Mouse (Mus musculus): ENCODE measurements around the gene Gchfr.

Gene Gchfr

DNA sequence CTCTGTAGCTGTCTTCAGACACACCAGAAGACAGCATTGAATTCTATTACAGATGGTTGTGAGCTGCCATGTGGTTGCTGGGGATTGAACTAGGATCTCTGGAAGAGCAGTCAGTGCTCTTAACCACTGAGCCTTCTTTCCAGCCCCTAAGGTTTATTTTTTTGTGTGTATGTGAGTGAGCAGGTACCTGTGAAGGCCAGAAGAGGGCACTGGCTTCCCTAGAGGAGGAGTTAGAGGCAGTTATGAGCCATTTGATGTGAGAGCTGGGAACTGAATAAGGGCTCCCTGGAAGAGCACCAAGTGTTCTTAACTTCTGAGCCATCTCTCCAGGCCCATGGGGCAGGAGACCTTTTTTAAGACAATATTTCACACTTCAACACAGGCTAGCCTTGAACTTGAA, 2.2 kb upstream of the Gchfr start:
- POLR2A ChIA-PET, result interaction anchor here in 3 of 4 experiments (0.6 to 2.0 kb wide), 8 partner anchors 8 to 312 kb away, joined by 3 to 12 read pairs (median 4); partner anchors contain the start of genes Ino80 (in 1 of the 3) and Rmdn3 (in 1 of the 3)

GRCm38 (mm10) chr2:119167866-119168256, 288 bp downstream of the Gchfr start:
- ChIA-PET CTCF (interaction anchor here (0.6 to 3.2 kb wide), 6 partner anchors 21 to 67 kb away, joined by 3 to 12 read pairs (median 7); no protein-coding TSS in a partner anchor), POLR2A (interaction anchor here in 3 of 4 experiments (0.6 to 1.0 kb wide), 5 partner anchors 21 to 264 kb away, joined by 3 to 5 read pairs (median 4); partner anchors contain the start of genes Dnajc17 (in 1 of the 3) and Zfyve19 (in 1 of the 3))

More for the DNA sequence above, 2.2 kb upstream of the Gchfr start:
- CTCF ChIA-PET, result interaction anchor here in 2 of 4 experiments (0.6 to 3.2 kb wide), 6 partner anchors 8 to 283 kb away, joined by 3 to 10 read pairs (median 3); partner anchors contain the start of gene Rmdn3 (in 1 of the 2)

DNA sequence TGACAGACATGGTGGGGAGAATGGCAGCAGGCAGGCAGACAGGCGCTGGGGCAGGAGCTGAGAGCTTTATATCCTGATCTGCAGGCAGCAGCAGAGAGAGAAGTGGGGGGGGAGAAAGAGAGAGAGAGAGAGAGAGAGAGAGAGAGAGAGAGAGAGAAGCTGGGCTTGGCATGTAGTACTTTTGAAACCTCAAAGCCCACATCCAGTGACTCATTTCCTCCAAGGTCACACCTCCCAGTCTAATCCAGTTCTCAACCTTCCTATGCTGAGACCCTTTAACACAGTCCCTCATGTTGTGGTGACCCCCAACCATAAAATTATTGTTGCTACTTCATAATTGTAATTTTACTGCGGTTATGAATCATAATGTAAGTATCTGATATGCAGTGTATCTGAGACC, 2.7 kb downstream of the Gchfr start:
- POLR2A ChIA-PET, result no interaction called here
- CTCF ChIA-PET, result interaction anchor here in 1 of 4 experiments (1.0 kb wide), 1 partner anchor 119 kb away, joined by 3 read pairs; no protein-coding TSS in a partner anchor

DNA sequence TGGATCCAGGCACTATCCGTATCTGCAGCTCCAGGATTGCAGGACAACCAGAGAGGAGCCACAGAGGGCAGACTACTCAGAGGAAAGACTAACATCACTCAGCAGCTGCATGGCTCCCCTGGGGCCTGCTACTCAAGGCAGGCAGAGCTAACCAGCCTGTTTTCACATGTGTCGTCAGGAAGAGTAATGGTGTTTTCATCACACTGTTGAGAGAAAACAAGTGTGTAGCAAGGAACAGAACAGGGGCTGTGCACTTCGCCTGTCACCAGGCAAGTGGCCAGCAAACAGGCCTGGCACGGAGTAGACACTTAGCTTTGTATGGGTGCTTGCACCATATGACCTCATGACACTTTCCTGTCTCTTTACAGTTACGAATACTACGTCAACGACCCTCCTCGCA, 4.0 kb downstream of the Gchfr start:
- ChIA-PET POLR2A (interaction anchor here in 2 of 4 experiments (0.5 to 2.1 kb wide), 8 partner anchors 10 to 184 kb away, joined by 3 to 7 read pairs (median 3); no protein-coding TSS in a partner anchor), CTCF (interaction anchor here in 2 of 4 experiments (0.6 to 2.5 kb wide), 3 partner anchors 18 to 685 kb away, joined by 3 to 8 read pairs (median 3); no protein-coding TSS in a partner anchor)

DNA sequence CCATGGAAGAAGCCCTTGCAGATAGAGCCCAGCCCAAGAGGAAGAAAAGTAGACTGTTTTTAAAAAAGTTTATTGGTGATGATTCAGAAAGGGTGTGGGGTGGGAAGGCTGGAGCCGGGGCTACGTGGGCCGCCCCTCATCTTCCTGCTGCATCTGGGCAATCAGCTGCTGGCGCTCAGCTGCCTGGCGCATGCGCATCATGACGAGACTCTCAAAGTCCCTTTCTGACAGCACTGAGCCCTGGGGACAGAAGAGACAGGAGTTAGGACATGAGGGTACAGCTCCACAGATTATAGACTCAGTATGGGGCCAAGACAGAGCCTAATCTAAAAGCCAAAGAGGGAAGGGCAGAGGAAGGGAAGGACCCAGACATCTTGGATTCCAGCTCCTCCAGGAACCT, 4.9 kb downstream of the Gchfr start:
- POLR2A ChIA-PET, result interaction anchor here in 3 of 4 experiments (0.5 to 2.1 kb wide), 11 partner anchors 9 to 183 kb away, joined by 3 to 8 read pairs (median 4); no protein-coding TSS in a partner anchor
- CTCF ChIA-PET, result interaction anchor here in 3 of 4 experiments (0.5 to 2.5 kb wide), 4 partner anchors 11 to 686 kb away, joined by 3 to 8 read pairs (median 4); no protein-coding TSS in a partner anchor

- ChIA-PET POLR2A (interaction anchor here in 3 of 4 experiments (0.5 to 2.1 kb wide), 11 partner anchors 8 to 198 kb away, joined by 3 to 8 read pairs (median 4); no protein-coding TSS in a partner anchor), CTCF (interaction anchor here in 2 of 4 experiments (1.1 to 2.5 kb wide), 2 partner anchors 11 to 16 kb away, joined by 3 to 8 read pairs; no protein-coding TSS in a partner anchor)
These were observed 5.4 kb downstream of the Gchfr start for GRCm38 (mm10) chr2:119172862-119173576.

GRCm38 (mm10) chr2:119173991-119174651, 6.5 kb downstream of the Gchfr start, which contains the start of gene Gm14137:
Gene Gm14137 (plus strand): TSS chr2:119174509.
- POLR2A ChIA-PET, result interaction anchor here in 1 of 4 experiments (0.6 kb wide), 1 partner anchor 187 kb away, joined by 4 read pairs; no protein-coding TSS in a partner anchor

DNA sequence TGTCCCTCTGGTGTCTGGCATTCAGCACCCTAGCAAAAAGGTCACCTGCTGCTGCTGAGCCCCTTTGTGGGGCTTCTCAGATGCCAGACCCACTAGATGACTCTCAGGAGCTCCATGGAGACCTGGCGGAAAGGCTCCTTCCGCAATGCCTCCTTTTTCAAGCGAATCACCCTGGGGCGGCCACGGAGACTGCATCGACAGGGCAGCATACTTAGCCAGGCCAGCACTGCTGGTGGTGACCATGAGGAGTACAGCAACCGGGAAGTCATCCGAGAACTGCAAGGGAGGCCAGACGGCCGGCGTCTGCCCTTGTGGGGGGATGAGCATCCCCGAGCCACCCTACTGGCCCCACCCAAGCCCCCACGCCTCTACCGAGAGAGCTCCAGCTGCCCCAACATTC, 7.3 kb downstream of the Gchfr start:
- ChIA-PET CTCF (interaction anchor here in 1 of 4 experiments (0.6 to 1.7 kb wide), 2 partner anchors 15 to 70 kb away, joined by 3 to 5 read pairs; no protein-coding TSS in a partner anchor), POLR2A (interaction anchor here in 2 of 4 experiments (0.6 to 1.0 kb wide), 2 partner anchors 8 to 188 kb away, joined by 3 to 4 read pairs; no protein-coding TSS in a partner anchor)

More at GRCm38 (mm10) chr2:119173991-119174651, 6.5 kb downstream of the Gchfr start, which contains the start of gene Gm14137:
- CTCF ChIA-PET, result interaction anchor here in 1 of 4 experiments (1.7 kb wide), 1 partner anchor 16 kb away, joined by 5 read pairs; no protein-coding TSS in a partner anchor

- CTCF ChIA-PET, result interaction anchor here in 1 of 4 experiments (1.7 kb wide), 1 partner anchor 14 kb away, joined by 5 read pairs; no protein-coding TSS in a partner anchor
- POLR2A ChIA-PET, result interaction anchor here in 1 of 4 experiments (1.0 kb wide), 1 partner anchor 9 kb away, joined by 3 read pairs; no protein-coding TSS in a partner anchor
These were observed 8.0 kb downstream of the Gchfr start for GRCm38 (mm10) chr2:119175614-119176013.

GRCm38 (mm10) chr2:119176761-119177160, 9.2 kb downstream of the Gchfr start:
- POLR2A ChIA-PET, result interaction anchor here in 2 of 4 experiments (0.6 to 0.7 kb wide), 2 partner anchors 48 to 63 kb away, joined by 3 to 4 read pairs; no protein-coding TSS in a partner anchor

GRCm38 (mm10) chr2:119177384-119177939, 9.9 kb downstream of the Gchfr start:
- CTCF ChIA-PET, result interaction anchor here in 3 of 4 experiments (0.6 to 3.2 kb wide), 6 partner anchors 10 to 148 kb away, joined by 3 to 14 read pairs (median 4); partner anchors contain the start of gene Ccdc32 (in 1 of the 3)
- POLR2A ChIA-PET, result interaction anchor here in 2 of 4 experiments (1.0 kb wide), 2 partner anchors 11 to 12 kb away, joined by 3 read pairs; no protein-coding TSS in a partner anchor

More at GRCm38 (mm10) chr2:119176761-119177160, 9.2 kb downstream of the Gchfr start:
- CTCF ChIA-PET, result interaction anchor here in 3 of 4 experiments (0.6 to 3.2 kb wide), 5 partner anchors 10 to 147 kb away, joined by 3 to 14 read pairs (median 3); partner anchors contain the start of gene Ccdc32 (in 1 of the 3)

GRCm38 (mm10) chr2:119182914-119183313, 15.3 kb downstream of the Gchfr start:
- CTCF ChIA-PET, result interaction anchor here in 3 of 4 experiments (0.6 to 1.5 kb wide), 4 partner anchors 38 to 1511 kb away, joined by 3 to 5 read pairs (median 4); no protein-coding TSS in a partner anchor
- POLR2A ChIA-PET, result interaction anchor here in 1 of 4 experiments (0.6 kb wide), 1 partner anchor 1680 kb away, joined by 3 read pairs; no protein-coding TSS in a partner anchor

GRCm38 (mm10) chr2:119189029-119189710, 21.6 kb downstream of the Gchfr start:
- ChIA-PET POLR2A (interaction anchor here in 3 of 4 experiments (0.7 to 1.4 kb wide), 14 partner anchors 12 to 143 kb away, joined by 3 to 7 read pairs (median 3); no protein-coding TSS in a partner anchor), CTCF (interaction anchor here (0.5 to 3.4 kb wide), 47 partner anchors 8 to 1350 kb away, joined by 3 to 21 read pairs (median 4); partner anchors contain the start of genes Vps18 (in 2 of the 4), Gchfr (in 1 of the 4), Gm14137 (in 1 of the 4) and Rhov (in 1 of the 4))

- ChIA-PET POLR2A (interaction anchor here in 2 of 4 experiments (0.6 to 1.0 kb wide), 4 partner anchors 30 to 60 kb away, joined by 3 to 9 read pairs (median 4); no protein-coding TSS in a partner anchor), CTCF (no interaction called here)
These were observed 23.4 kb downstream of the Gchfr start for GRCm38 (mm10) chr2:119190969-119191368.

DNA sequence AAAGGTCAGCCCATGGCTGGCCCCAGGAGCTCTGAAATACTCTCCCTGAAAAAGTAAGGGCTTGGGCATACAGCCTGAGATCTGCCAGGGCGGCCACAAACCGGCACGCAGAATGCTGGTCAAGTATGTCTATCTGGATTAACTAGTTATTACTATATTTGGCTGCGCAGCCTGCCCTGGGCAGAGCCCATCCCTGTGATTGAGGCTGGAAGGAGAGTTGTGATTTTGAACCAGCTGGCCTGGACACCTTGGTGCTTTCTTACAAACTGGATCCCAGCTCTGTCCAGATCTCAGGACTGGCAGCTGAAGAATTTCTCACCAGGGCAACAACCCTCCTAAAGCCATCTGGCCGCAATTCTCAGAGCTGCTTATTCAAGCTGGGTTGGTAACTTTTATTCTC, 26.6 kb downstream of the Gchfr start:
- POLR2A ChIA-PET, result interaction anchor here in 1 of 4 experiments (0.7 to 4.3 kb wide), 6 partner anchors 9 to 95 kb away, joined by 3 to 12 read pairs (median 4); partner anchors contain the start of genes Ppp1r14d and Vps18
- CTCF ChIA-PET, result interaction anchor here in 2 of 4 experiments (0.7 to 2.3 kb wide), 3 partner anchors 8 to 94 kb away, joined by 3 to 7 read pairs (median 6); partner anchors contain the start of gene Vps18 (in 2 of the 2)

Data from embryonic stem cell, embryonic (primary cell).